Mouse (Mus musculus): Measurements from ENCODE around the gene Cplx2.

The Cplx2 gene

DNA sequence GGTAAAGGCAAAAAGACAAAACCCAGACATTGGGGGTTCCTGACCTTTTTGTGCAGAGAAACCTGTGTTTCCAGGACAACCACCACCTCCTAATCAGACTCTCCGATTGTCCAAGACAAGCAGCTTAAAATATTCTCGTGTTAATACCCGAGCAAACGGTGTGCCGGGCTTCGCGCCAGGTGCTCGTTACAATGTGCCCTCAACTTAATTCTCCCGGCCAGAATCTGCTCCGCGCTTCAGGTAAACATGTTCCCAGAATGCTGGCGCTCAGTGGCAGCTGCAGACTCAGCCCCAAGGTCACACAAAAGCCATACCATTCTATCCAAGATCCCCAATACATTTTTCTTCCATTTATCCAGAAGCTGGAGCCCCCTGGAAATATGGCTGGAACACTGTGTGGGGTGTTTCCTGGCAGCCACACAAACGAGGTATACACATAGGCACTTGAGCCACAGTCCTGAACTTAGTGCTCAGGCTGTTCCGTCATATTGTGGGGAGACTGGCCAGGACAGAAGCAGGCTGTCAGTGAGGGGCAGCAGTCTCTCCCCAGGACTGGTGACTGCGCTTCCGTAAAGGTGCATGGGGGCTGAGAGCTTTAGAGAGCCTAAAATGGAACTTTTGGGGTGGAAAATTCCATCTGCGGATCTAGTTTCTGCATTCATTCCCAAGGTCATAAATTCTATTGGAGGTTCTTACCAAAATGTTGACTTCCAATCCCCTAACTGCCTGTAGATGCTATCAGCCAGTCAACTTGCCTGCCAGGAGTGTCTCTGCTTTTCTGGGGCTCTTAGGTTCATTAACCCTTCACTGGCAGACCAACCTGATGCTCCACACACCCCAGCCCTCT lies 32.3 kb downstream of the Cplx2 start:
- DNase-seq (ENCODE audit: low read depth, low spot score) = no peak

DNA sequence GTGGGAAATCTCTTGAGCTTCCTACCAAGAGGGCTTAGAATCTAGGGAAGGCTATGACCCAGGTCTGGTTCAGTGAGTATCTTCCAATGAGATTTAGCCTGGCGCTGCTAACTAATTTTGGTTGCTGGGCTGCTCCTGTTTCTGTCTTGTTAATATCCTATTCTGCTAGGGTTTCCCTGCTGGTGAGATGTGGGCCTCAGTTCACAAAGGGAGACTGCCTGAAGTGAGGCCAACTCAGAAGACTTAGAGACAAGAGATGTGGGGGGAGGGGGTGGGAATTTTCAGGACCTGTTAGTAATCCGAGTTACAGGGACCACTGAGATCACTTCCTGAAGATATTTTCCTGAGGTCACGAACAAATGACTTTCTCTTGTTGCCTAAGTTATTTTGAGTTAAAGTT lies 33.1 kb downstream of the Cplx2 start:
- DNase-seq (ENCODE audit: low read depth, low spot score) = no peak

DNA sequence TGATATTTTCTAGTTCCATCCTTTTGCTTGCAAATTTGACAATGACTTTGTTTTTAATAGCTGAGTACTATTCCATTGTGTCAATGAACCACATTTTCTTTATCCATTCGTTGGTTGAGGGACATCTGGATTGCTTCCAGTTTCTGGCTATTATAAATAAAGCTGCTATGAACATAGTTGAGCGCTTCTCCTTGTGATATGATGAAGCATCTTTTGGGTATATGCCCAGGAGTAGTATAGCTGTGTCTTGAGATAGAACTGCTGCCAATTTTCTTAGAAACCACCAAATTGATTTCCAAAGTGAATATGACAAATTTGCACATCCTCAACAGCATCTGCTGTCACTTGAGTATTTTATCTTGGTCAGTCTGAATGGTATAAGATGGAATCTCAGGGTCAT lies 34.7 kb downstream of the Cplx2 start:
- DNase-seq (ENCODE audit: low read depth, low spot score) = no peak

DNA sequence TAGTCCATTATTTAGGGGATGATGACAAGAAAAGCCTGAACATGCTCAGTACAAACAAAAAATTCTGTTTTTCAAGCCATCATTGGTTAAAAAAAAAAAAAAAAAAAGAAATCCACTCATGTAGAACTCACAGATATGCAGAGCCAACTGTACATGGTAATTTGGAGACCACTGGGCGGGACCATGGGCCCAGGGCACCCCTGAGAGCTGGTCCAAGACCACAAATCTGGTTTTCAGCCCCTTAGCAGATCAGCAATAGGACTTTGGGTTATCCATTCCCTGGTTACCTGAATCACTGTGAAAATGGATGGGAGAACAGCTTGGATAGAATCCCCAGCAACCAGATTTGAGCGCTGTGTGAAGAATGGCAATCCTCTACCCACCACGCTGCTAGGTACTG lies 40.5 kb downstream of the Cplx2 start:
- DNase-seq (ENCODE audit: low read depth, low spot score) = no peak

- no peak for DNase-seq (ENCODE audit: low read depth, low spot score)
Observed at GRCm38 (mm10) chr13:54412236-54412635, 41.1 kb downstream of the Cplx2 start.

DNA sequence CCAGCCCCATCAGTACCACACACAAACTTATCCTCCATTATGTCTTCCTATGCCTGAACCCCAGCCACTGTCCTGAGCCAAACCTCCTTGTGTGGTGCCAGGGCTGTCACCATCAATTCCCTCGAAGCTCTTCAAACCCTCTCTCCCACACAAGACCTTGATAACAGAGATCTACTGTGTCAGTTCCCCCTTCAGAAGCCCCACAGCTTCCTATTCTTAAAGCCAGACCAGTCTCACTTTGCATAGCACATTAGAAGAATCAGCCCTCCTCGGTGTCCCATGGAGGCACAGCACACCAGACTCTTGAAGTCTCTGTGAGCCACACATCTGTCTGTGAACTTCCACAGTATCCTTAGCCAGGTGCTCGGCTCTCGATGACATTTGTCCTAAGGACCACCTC lies 41.6 kb downstream of the Cplx2 start:
- no peak for DNase-seq (ENCODE audit: low read depth, low spot score)

DNA sequence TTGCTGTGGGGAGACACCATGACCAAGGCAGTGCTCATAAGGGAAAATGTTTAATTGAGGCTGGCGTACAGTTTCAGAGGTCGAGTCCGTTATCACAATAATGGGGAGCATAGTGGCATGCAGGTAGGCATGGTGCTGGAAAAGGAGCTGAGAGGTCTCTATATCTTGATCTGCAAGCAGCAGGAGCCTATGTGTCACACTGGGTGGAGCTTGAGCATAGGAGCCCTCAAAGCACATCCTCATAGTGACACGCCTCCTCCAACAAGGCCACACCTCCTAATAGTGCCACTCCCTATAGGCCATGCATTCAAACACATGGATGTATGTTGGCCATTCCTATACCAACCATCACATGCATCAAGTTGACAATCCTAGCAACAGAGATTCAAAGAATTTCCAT lies 43.9 kb downstream of the Cplx2 start:
- DNase-seq (ENCODE audit: low read depth, low spot score) = no peak

DNA sequence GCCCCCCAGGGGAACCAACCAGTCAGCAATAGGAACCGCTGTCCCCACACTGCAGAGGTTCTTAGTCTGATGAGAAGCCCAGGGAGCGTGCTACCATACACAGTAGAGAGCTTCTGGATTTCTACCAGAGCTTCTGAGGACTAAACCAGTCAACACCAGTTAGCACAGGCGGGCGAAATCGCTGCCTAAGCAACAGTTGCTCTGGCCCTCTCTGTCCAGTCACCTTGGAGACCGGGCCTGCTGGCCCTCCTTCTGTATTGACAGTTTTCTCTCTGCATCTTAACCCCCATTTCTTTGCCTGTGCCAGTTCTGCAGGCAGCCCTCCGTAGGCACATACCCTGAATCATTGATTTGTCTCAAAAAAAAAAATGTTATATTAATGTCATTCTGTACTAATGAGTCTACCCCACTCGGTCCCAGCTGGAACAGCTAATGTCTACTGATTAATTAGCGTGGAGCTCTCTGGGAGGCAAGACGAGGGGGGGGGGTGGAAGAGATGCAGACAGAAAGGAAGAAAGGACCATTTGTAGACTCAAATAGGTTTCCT lies 47.7 kb downstream of the Cplx2 start:
- DNase-seq (ENCODE audit: low read depth, low spot score) = no peak

DNA sequence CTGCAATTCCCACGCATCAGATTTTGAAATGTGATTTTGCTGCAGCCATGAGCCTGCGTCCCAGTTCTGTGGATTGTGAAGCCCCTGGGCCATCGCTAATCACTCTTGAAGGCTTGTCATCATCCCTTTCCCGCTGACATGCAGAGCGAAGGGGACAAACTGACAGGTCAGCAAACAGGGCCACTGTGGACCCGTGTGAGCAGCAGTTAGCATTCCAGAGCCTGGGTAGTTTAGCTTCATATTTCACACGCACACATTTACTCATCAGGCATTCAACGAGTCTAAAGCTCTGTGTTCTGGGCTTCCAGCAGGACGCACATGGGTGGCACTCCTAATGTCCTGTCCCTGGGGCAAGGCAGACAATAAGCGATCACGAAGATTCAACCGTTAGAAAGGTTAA lies 49.1 kb downstream of the Cplx2 start:
- DNase-seq (ENCODE audit: low read depth, low spot score) = no peak

GRCm38 (mm10) chr13:54425269-54425668 lies 54.1 kb downstream of the Cplx2 start:
- no peak for DNase-seq (ENCODE audit: low read depth, low spot score)

DNA sequence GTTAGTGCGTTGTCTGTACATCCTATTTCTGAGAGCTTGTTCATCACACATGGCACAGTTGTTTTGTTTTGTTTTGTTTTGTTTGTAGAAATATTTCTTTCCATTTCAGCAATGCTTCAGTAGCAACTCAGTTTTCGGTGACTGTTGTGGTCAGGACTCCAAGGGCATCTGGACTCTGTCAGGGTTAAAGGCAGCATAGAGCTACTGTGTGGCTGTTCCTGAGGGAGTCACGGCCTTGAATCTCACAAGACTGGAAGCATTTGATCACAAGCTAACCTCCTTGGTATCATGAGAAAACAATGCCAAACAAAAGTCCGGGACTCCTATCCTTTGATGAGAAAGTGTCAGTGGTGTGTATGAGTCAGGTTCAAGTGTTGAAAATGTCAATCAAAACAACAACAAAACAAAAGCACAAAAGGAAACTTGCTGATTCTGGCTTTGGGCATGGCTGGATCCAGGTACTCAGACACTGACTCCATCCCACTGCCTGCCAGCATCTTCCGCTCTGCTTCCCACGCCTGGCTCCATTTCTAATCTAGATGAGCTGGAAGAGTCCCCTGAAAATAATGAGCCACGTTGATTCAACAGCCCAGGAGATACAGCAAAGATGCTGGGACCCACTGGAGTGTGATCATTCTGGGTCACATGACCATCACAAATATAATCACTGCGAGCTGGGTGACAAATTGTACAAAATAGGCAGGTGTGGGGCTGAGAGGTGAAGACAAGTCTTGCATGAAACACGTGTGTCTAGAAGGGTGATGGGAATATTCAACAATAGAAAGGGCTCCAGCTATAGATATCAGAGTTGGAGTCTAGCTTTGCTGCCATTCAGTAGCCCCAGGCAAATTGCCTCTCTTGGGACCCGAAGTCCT lies 55.9 kb downstream of the Cplx2 start:
- no peak for DNase-seq (ENCODE audit: low read depth, low spot score)

GRCm38 (mm10) chr13:54428771-54429170 lies 57.6 kb downstream of the Cplx2 start:
- DNase-seq (ENCODE audit: low read depth, low spot score) = no peak

GRCm38 (mm10) chr13:54430051-54430450 lies 58.9 kb downstream of the Cplx2 start:
- no peak for DNase-seq (ENCODE audit: low read depth, low spot score)

GRCm38 (mm10) chr13:54431161-54431560 lies 60.0 kb downstream of the Cplx2 start:
- no peak for DNase-seq (ENCODE audit: low read depth, low spot score)
